Comparison of ENCODE assay signal across 12 mouse cellular contexts in the genomic region with DNA sequence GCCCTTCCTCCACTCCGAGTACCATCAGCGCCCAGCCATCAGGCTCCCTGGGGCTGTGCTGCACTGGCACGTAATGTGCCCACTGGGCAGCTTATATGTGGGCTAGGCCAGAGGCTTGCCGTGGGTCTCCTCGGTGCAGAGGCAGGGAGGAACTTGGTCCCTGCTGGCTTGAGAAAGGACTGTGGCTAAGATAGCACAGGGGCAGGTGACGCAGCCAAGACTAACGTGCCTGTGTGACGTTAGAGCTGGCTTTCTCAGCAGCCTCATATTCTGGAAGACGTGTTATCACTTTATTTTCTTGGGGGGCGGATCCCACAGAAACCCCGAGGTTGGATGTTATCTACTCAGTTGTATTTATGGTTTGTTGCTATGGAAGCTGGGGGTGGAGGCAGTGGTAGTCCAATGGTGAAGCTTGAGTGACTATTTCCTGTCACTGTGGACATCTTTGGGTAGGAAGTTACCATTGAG. TPM values are rescaled to one million over a fixed set of nuclear protein-coding genes. Genes with fewer than 3 reads are reported as not detected.
DNase-seq lines count a peak whose midpoint lies in the region; ATAC-seq and TF ChIP-seq lines count a peak whose summit lies in the region.
"Had no signal": no experiment of that assay in that cellular context is flagged by ENCODE, and none has a peak within 500 bp of the region (broad histone marks: within the 10 kb centered on the region; RNA-seq: fewer than 3 reads in every experiment).

No protein-coding gene starts in this region.

- 0 out of 2 replicates have a peak overlapping the region, but pooled peaks have one; percentile 2 for H3K9ac ChIP-seq in liver, adult 2 months (ENCODE audit: low read depth, low read length)
- H3K9ac ChIP-seq in midbrain, embryonic 13.5 days (replicated peaks): no peak overlapping the region
- H3K9ac ChIP-seq: midbrain, embryonic 12.5 days had no signal

- ATAC-seq in inflammation-experienced regulatory T-cells, adult 6 months: peak; percentile 42
- ATAC-seq in midbrain, embryonic 13.5 days: no peak

- no peak for DNase-seq in liver, adult 2 months (ENCODE audit: extremely low read depth, low read depth, low spot score)
- DNase-seq in liver: no peak
- peak; percentile 72 for DNase-seq in c-Kit-positive CD71-positive TER-119-negative erythroid progenitor cells, embryonic 14.5 days (ENCODE audit: low read depth)
- DNase-seq in natural killer cell, adult 2 months (ENCODE audit: low spot score in 2 of 2): peak; percentile 27 to 60
- no peak for DNase-seq in retina, postnatal 1 day
- DNase-seq: cerebellum, postnatal 14 days; gastrocnemius, postnatal 10 days; thymus, postnatal 4 days had no signal

- no peak for TF ChIP-seq POLR2A in liver, adult 2 months (IDR thresholded peaks at IDR 0.05; ENCODE audit: extremely low read depth, insufficient read depth, low read length)

- peaks cover 28% of the 10 kb centered on the region for H3K4me1 ChIP-seq in liver, adult 2 months (ENCODE audit: control insufficient read depth, insufficient read depth, low read length)
- H3K4me1 ChIP-seq in midbrain, embryonic 13.5 days (replicated peaks): 0 out of 2 replicates have a peak, but pooled peaks cover 7% of the 10 kb centered on the region
- H3K4me1 ChIP-seq: midbrain, embryonic 12.5 days had no signal

- H3K4me2 ChIP-seq in midbrain, embryonic 13.5 days (replicated peaks): no peak overlapping the region
- H3K4me2 ChIP-seq: midbrain, embryonic 12.5 days had no signal

- no peak for TF ChIP-seq CTCF in liver, adult 2 months (IDR thresholded peaks at IDR 0.05; ENCODE audit: low read depth, low read length)

- H3K4me3 ChIP-seq in liver, adult 2 months (ENCODE audit: insufficient read depth, low read depth, low read length): no peak overlapping the region
- no peak overlapping the region for H3K4me3 ChIP-seq in midbrain, embryonic 13.5 days (replicated peaks)
- H3K4me3 ChIP-seq: midbrain, embryonic 12.5 days had no signal

- peaks cover 2% of the 10 kb centered on the region; the same call in 1 of the 2 replicates for H3K36me3 ChIP-seq in liver, adult 2 months (ENCODE audit: control insufficient read depth, insufficient read depth, low read length)
- peaks cover 60% of the 10 kb centered on the region for H3K36me3 ChIP-seq in midbrain, embryonic 13.5 days

- peak overlapping the region; percentile 83 for H3K27ac ChIP-seq in liver, adult 2 months (replicated peaks; ENCODE audit: insufficient read depth, low read depth, low read length)
- no peak overlapping the region for H3K27ac ChIP-seq in midbrain, embryonic 13.5 days
- H3K27ac ChIP-seq: kidney, postnatal 0 days; midbrain, embryonic 12.5 days had no signal

- WGBS in liver, adult 2 months: 54% methylated on average over 11 of the region's 11 CpGs
- WGBS in midbrain, embryonic 13.5 days: 91% methylated on average over 11 of the region's 11 CpGs

- H3K27me3 ChIP-seq in liver, adult 2 months (ENCODE audit: control insufficient read depth, insufficient read depth, low read length): no peaks in the 10 kb centered on the region
- no peaks in the 10 kb centered on the region for H3K27me3 ChIP-seq in midbrain, embryonic 13.5 days
- H3K27me3 ChIP-seq: midbrain, embryonic 12.5 days had no signal

- peaks cover 44% of the 10 kb centered on the region for H3K79me2 ChIP-seq in liver, adult 2 months (ENCODE audit: control insufficient read depth, insufficient read depth, low read length)

- H3K9me3 ChIP-seq in midbrain, embryonic 13.5 days: peaks cover 5% of the 10 kb centered on the region; the same call in 1 of the 2 replicates
- H3K9me3 ChIP-seq: midbrain, embryonic 12.5 days had no signal

RNA-seq across cellular contexts. Expression of gene Dusp1, which starts 8.8 kb away (rescaled TPM):
- total RNA-seq in liver, adult 2 months (2014; rRNA removed): 10.5 and 10.7 TPM in 2 replicates
- polyA plus RNA-seq in liver, adult 2 months (2012; rRNA removed): 22.2 and 40.0 TPM in 2 replicates
- 10 to 100 TPM; 31.4 to 56.0 (median 32.0) TPM for polyA plus RNA-seq in inflammation-experienced regulatory T-cells, adult 6 months (2017; shearing (Covaris generic))
- 41.3 and 43.8 TPM in 2 replicates for polyA plus RNA-seq in midbrain, embryonic 13.5 days (2015; fragmentation: Nextera tagmentation; extraction: Ambion mirVana)

RNA-seq across cellular contexts. Expression of gene Ergic1, which starts 9.4 kb away (rescaled TPM):
- total RNA-seq in liver, adult 2 months (2014; rRNA removed): 30.7 and 34.6 TPM in 2 replicates
- polyA plus RNA-seq in liver, adult 2 months (2012; rRNA removed): 93.3 and 106 TPM in 2 replicates
- 10 to 100 TPM; 35.9 to 50.4 (median 39.8) TPM for polyA plus RNA-seq in inflammation-experienced regulatory T-cells, adult 6 months (2017; shearing (Covaris generic))
- polyA plus RNA-seq in midbrain, embryonic 13.5 days (2015; fragmentation: Nextera tagmentation; extraction: Ambion mirVana): 91.5 and 102 TPM in 2 replicates

Comparison
In these comparisons a context has a peak if more than half of its experiments do, and no peak if none do; other contexts are left out.
1. DNase-seq: peak in c-Kit-positive CD71-positive TER-119-negative erythroid progenitor cells, embryonic 14.5 days (single experiment) and natural killer cell, adult 2 months (2 of 2); none in liver, adult 2 months (single experiment), liver (single experiment) and retina, postnatal 1 day (single experiment).